Mouse (Mus musculus): ENCODE measurements around the gene Ostf1. TPM values are rescaled to one million over a fixed set of nuclear protein-coding genes. Genes with fewer than 3 reads are reported as not detected.

Ostf1 gene
- polyA plus RNA-seq, 1 experiment: 64.4 TPM

- H3K27me3 ChIP-seq (ENCODE audit: control insufficient read depth, insufficient read depth, insufficient read length): no peaks in the 10 kb centered on the region
- H3K79me3 ChIP-seq (ENCODE audit: low read depth): no peaks in the 10 kb centered on the region
- H3K4me3 ChIP-seq (ENCODE audit: insufficient read depth, poor library complexity, severe bottlenecking): no peak overlapping the region
- TF ChIP-seq MYOG (IDR thresholded peaks at IDR 0.05; ENCODE audit: control insufficient read depth, extremely low read depth, insufficient read length): no peak
- TF ChIP-seq CEBPB (IDR thresholded peaks at IDR 0.05; ENCODE audit: low read depth): no peak
- TF ChIP-seq MAX (IDR thresholded peaks at IDR 0.05): no peak
- no peak for TF ChIP-seq FOSL1 (IDR thresholded peaks at IDR 0.05; ENCODE audit: insufficient read depth, low read length, poor library complexity, severe bottlenecking)
- TF ChIP-seq MYOD1 (IDR thresholded peaks at IDR 0.05; ENCODE audit: control insufficient read depth, insufficient read length, low read depth): no peak
- no peak for TF ChIP-seq CTCF (IDR thresholded peaks at IDR 0.05; ENCODE audit: control insufficient read depth, insufficient read depth, insufficient read length)
- TF ChIP-seq USF1 (IDR thresholded peaks at IDR 0.05; ENCODE audit: low read depth): no peak
- H3K36me3 ChIP-seq (ENCODE audit: control insufficient read depth, insufficient read depth): no peaks in the 10 kb centered on the region
- H3K79me2 ChIP-seq (ENCODE audit: control insufficient read depth, insufficient read depth): no peaks in the 10 kb centered on the region
- no peak overlapping the region for H3ac ChIP-seq (ENCODE audit: control insufficient read depth, insufficient read length, low read depth)
Observed at GRCm38 (mm10) chr19:18658473-18658872, 26.9 kb upstream of the Ostf1 start.

- H3K4me3 ChIP-seq (ENCODE audit: insufficient read depth, poor library complexity, severe bottlenecking): no peak overlapping the region
- no peaks in the 10 kb centered on the region for H3K36me3 ChIP-seq (ENCODE audit: control insufficient read depth, insufficient read depth)
- no peaks in the 10 kb centered on the region for H3K79me3 ChIP-seq (ENCODE audit: low read depth)
- TF ChIP-seq MAX (IDR thresholded peaks at IDR 0.05) (no peak), FOSL1 (IDR thresholded peaks at IDR 0.05; ENCODE audit: insufficient read depth, low read length, poor library complexity, severe bottlenecking) (no peak), MYOD1 (IDR thresholded peaks at IDR 0.05; ENCODE audit: control insufficient read depth, insufficient read length, low read depth) (no peak), USF1 (IDR thresholded peaks at IDR 0.05; ENCODE audit: low read depth) (no peak)
- no peaks in the 10 kb centered on the region for H3K27me3 ChIP-seq (ENCODE audit: control insufficient read depth, insufficient read depth, insufficient read length)
- no peaks in the 10 kb centered on the region for H3K79me2 ChIP-seq (ENCODE audit: control insufficient read depth, insufficient read depth)
- no peak overlapping the region for H3ac ChIP-seq (ENCODE audit: control insufficient read depth, insufficient read length, low read depth)
Observed at GRCm38 (mm10) chr19:18655999-18656398, 24.4 kb upstream of the Ostf1 start.

GRCm38 (mm10) chr19:18654984-18655383 lies 23.4 kb upstream of the Ostf1 start:
- no peaks in the 10 kb centered on the region for H3K27me3 ChIP-seq (ENCODE audit: control insufficient read depth, insufficient read depth, insufficient read length)
- H3ac ChIP-seq (ENCODE audit: control insufficient read depth, insufficient read length, low read depth): no peak overlapping the region
- H3K79me3 ChIP-seq (ENCODE audit: low read depth): no peaks in the 10 kb centered on the region
- H3K79me2 ChIP-seq (ENCODE audit: control insufficient read depth, insufficient read depth): no peaks in the 10 kb centered on the region
- TF ChIP-seq CEBPB (IDR thresholded peaks at IDR 0.05; ENCODE audit: low read depth) (no peak), MYOD1 (IDR thresholded peaks at IDR 0.05; ENCODE audit: control insufficient read depth, insufficient read length, low read depth) (no peak), CTCF (IDR thresholded peaks at IDR 0.05; ENCODE audit: control insufficient read depth, insufficient read depth, insufficient read length) (no peak), MAX (IDR thresholded peaks at IDR 0.05) (no peak), FOSL1 (IDR thresholded peaks at IDR 0.05; ENCODE audit: insufficient read depth, low read length, poor library complexity, severe bottlenecking) (no peak), USF1 (IDR thresholded peaks at IDR 0.05; ENCODE audit: low read depth) (no peak), MYOG (IDR thresholded peaks at IDR 0.05; ENCODE audit: control insufficient read depth, extremely low read depth, insufficient read length) (no peak)
- H3K36me3 ChIP-seq (ENCODE audit: control insufficient read depth, insufficient read depth): no peaks in the 10 kb centered on the region
- no peak overlapping the region for H3K4me3 ChIP-seq (ENCODE audit: insufficient read depth, poor library complexity, severe bottlenecking)

GRCm38 (mm10) chr19:18654330-18654729 lies 22.7 kb upstream of the Ostf1 start:
- H3K27me3 ChIP-seq (ENCODE audit: control insufficient read depth, insufficient read depth, insufficient read length): no peaks in the 10 kb centered on the region
- no peak overlapping the region for H3K4me3 ChIP-seq (ENCODE audit: insufficient read depth, poor library complexity, severe bottlenecking)
- no peak overlapping the region for H3ac ChIP-seq (ENCODE audit: control insufficient read depth, insufficient read length, low read depth)
- H3K79me3 ChIP-seq (ENCODE audit: low read depth): no peaks in the 10 kb centered on the region
- H3K79me2 ChIP-seq (ENCODE audit: control insufficient read depth, insufficient read depth): no peaks in the 10 kb centered on the region
- TF ChIP-seq MAX (IDR thresholded peaks at IDR 0.05) (no peak), FOSL1 (IDR thresholded peaks at IDR 0.05; ENCODE audit: insufficient read depth, low read length, poor library complexity, severe bottlenecking) (no peak), CEBPB (IDR thresholded peaks at IDR 0.05; ENCODE audit: low read depth) (no peak), CTCF (IDR thresholded peaks at IDR 0.05; ENCODE audit: control insufficient read depth, insufficient read depth, insufficient read length) (no peak), MYOD1 (IDR thresholded peaks at IDR 0.05; ENCODE audit: control insufficient read depth, insufficient read length, low read depth) (no peak), MYOG (IDR thresholded peaks at IDR 0.05; ENCODE audit: control insufficient read depth, extremely low read depth, insufficient read length) (no peak), USF1 (IDR thresholded peaks at IDR 0.05; ENCODE audit: low read depth) (no peak)
- no peaks in the 10 kb centered on the region for H3K36me3 ChIP-seq (ENCODE audit: control insufficient read depth, insufficient read depth)

- no peak overlapping the region for H3K4me3 ChIP-seq (ENCODE audit: insufficient read depth, poor library complexity, severe bottlenecking)
- no peaks in the 10 kb centered on the region for H3K79me3 ChIP-seq (ENCODE audit: low read depth)
- no peaks in the 10 kb centered on the region for H3K27me3 ChIP-seq (ENCODE audit: control insufficient read depth, insufficient read depth, insufficient read length)
- no peaks in the 10 kb centered on the region for H3K36me3 ChIP-seq (ENCODE audit: control insufficient read depth, insufficient read depth)
- TF ChIP-seq MAX (IDR thresholded peaks at IDR 0.05) (no peak), MYOD1 (IDR thresholded peaks at IDR 0.05; ENCODE audit: control insufficient read depth, insufficient read length, low read depth) (no peak), USF1 (IDR thresholded peaks at IDR 0.05; ENCODE audit: low read depth) (no peak), FOSL1 (IDR thresholded peaks at IDR 0.05; ENCODE audit: insufficient read depth, low read length, poor library complexity, severe bottlenecking) (no peak), MYOG (IDR thresholded peaks at IDR 0.05; ENCODE audit: control insufficient read depth, extremely low read depth, insufficient read length) (no peak), CEBPB (IDR thresholded peaks at IDR 0.05; ENCODE audit: low read depth) (no peak), CTCF (IDR thresholded peaks at IDR 0.05; ENCODE audit: control insufficient read depth, insufficient read depth, insufficient read length) (no peak)
- H3K79me2 ChIP-seq (ENCODE audit: control insufficient read depth, insufficient read depth): no peaks in the 10 kb centered on the region
- no peak overlapping the region for H3ac ChIP-seq (ENCODE audit: control insufficient read depth, insufficient read length, low read depth)
Observed at GRCm38 (mm10) chr19:18653058-18653457, 21.4 kb upstream of the Ostf1 start.

GRCm38 (mm10) chr19:18652592-18652991 lies 21.0 kb upstream of the Ostf1 start:
- H3K27me3 ChIP-seq (ENCODE audit: control insufficient read depth, insufficient read depth, insufficient read length): no peaks in the 10 kb centered on the region
- no peak overlapping the region for H3ac ChIP-seq (ENCODE audit: control insufficient read depth, insufficient read length, low read depth)
- H3K79me3 ChIP-seq (ENCODE audit: low read depth): no peaks in the 10 kb centered on the region
- H3K4me3 ChIP-seq (ENCODE audit: insufficient read depth, poor library complexity, severe bottlenecking): no peak overlapping the region
- no peaks in the 10 kb centered on the region for H3K36me3 ChIP-seq (ENCODE audit: control insufficient read depth, insufficient read depth)
- no peak for TF ChIP-seq MAX (IDR thresholded peaks at IDR 0.05)
- no peak for TF ChIP-seq USF1 (IDR thresholded peaks at IDR 0.05; ENCODE audit: low read depth)
- TF ChIP-seq FOSL1 (IDR thresholded peaks at IDR 0.05; ENCODE audit: insufficient read depth, low read length, poor library complexity, severe bottlenecking): no peak
- no peak for TF ChIP-seq CEBPB (IDR thresholded peaks at IDR 0.05; ENCODE audit: low read depth)
- no peak for TF ChIP-seq MYOG (IDR thresholded peaks at IDR 0.05; ENCODE audit: control insufficient read depth, extremely low read depth, insufficient read length)
- TF ChIP-seq CTCF (IDR thresholded peaks at IDR 0.05; ENCODE audit: control insufficient read depth, insufficient read depth, insufficient read length): no peak
- TF ChIP-seq MYOD1 (IDR thresholded peaks at IDR 0.05; ENCODE audit: control insufficient read depth, insufficient read length, low read depth): no peak
- no peaks in the 10 kb centered on the region for H3K79me2 ChIP-seq (ENCODE audit: control insufficient read depth, insufficient read depth)
